Mouse (Mus musculus) large intestine, adult 2 months (tissue): ENCODE measurements around the gene Nap1l4. TPM values are rescaled to one million over a fixed set of nuclear protein-coding genes. Genes with fewer than 3 reads are reported as not detected.

Source experiments
- DNase-seq: peaks from one replicate; pipeline ENCODE4 v3.0.0-alpha.2; 2012; ENCODE audit warnings: low read depth, low spot score
- WGBS: fragments of 180-500 bp; shearing (Covaris S2); methylation state at CpG from one replicate; pipeline ENCODE4 v1.1.7; 2018; 5-methylcytosine and 5-hydroxymethylcytosine counted together
- polyA plus RNA-seq: library from polyadenylated mRNA; depleted of rRNA; stranded (reverse); fragments of >200 nt; gene quantifications from 2 replicates; pipeline ENCODE4 v1.2.3, GENCODE M21; 2012

Nap1l4 gene
- polyA plus RNA-seq, 1 experiment, result 57.4 TPM

- 87% methylated on average over 2 of the region's 2 CpGs for WGBS
- no peak for DNase-seq
Observed at GRCm38 (mm10) chr7:143533284-143533683, 15.6 kb downstream of the Nap1l4 start.

GRCm38 (mm10) chr7:143532410-143532809 is 16.5 kb downstream of the Nap1l4 start:
- 69% methylated on average over 1 of the region's 1 CpGs for WGBS

GRCm38 (mm10) chr7:143519333-143519732 is 29.6 kb downstream of the Nap1l4 start:
- 51% methylated on average over 4 of the region's 4 CpGs for WGBS
- no peak for DNase-seq

More at GRCm38 (mm10) chr7:143532410-143532809, 16.5 kb downstream of the Nap1l4 start:
- no peak for DNase-seq

- 91% methylated on average over 4 of the region's 4 CpGs for WGBS
- no peak for DNase-seq
Observed at GRCm38 (mm10) chr7:143514416-143514768, 34.5 kb downstream of the Nap1l4 start.

- 73% methylated on average over 10 of the region's 10 CpGs for WGBS
- no peak for DNase-seq
Observed at GRCm38 (mm10) chr7:143513763-143514415, 35.0 kb downstream of the Nap1l4 start.

- DNase-seq, result no peak
Observed at GRCm38 (mm10) chr7:143511335-143511712, 37.6 kb downstream of the Nap1l4 start.

GRCm38 (mm10) chr7:143510593-143511334 is 38.1 kb downstream of the Nap1l4 start:
- no peak for DNase-seq
- 57% methylated on average over 3 of the region's 3 CpGs for WGBS

- DNase-seq, result no peak
- 82% methylated on average over 1 of the region's 1 CpGs for WGBS
Observed at GRCm38 (mm10) chr7:143509566-143509965, 39.3 kb downstream of the Nap1l4 start.

- 37% methylated on average over 7 of the region's 7 CpGs for WGBS
- DNase-seq, result no peak
Observed at GRCm38 (mm10) chr7:143506675-143507074, 42.2 kb downstream of the Nap1l4 start.

GRCm38 (mm10) chr7:143506271-143506670 is 42.6 kb downstream of the Nap1l4 start:
- no peak for DNase-seq
- 69% methylated on average over 7 of the region's 7 CpGs for WGBS

- WGBS, result 27% methylated on average over 11 of the region's 11 CpGs
- DNase-seq, result no peak
Observed at GRCm38 (mm10) chr7:143505823-143506222, 43.1 kb downstream of the Nap1l4 start.

GRCm38 (mm10) chr7:143505411-143505810 is 43.5 kb downstream of the Nap1l4 start:
- DNase-seq, result no peak
- 80% methylated on average over 2 of the region's 2 CpGs for WGBS

GRCm38 (mm10) chr7:143503926-143504325 is 45.0 kb downstream of the Nap1l4 start:
- 81% methylated on average over 6 of the region's 6 CpGs for WGBS
- no peak for DNase-seq

- WGBS, result 1% methylated on average over 51 of the region's 51 CpGs
- no peak for DNase-seq
Observed at GRCm38 (mm10) chr7:143502418-143503200, 46.3 kb downstream of the Nap1l4 start, which contains the start of gene Phlda2. Phlda2 (minus strand) TSS chr7:143503150.

GRCm38 (mm10) chr7:143501643-143502417 is 47.1 kb downstream of the Nap1l4 start:
- no peak for DNase-seq
- 2% methylated on average over 55 of the region's 55 CpGs for WGBS

GRCm38 (mm10) chr7:143500912-143501311 is 48.0 kb downstream of the Nap1l4 start:
- WGBS, result 36% methylated on average over 2 of the region's 2 CpGs
- DNase-seq, result no peak

- 72% methylated on average over 4 of the region's 4 CpGs for WGBS
- no peak for DNase-seq
Observed at GRCm38 (mm10) chr7:143498584-143498983, 50.3 kb downstream of the Nap1l4 start.

- DNase-seq, result no peak
- whole genome bisulfite sequencing, result 57% methylated on average over 8 of the region's 8 CpGs
Observed at GRCm38 (mm10) chr7:143495104-143495961, 53.6 kb downstream of the Nap1l4 start.

GRCm38 (mm10) chr7:143493616-143494126 is 55.2 kb downstream of the Nap1l4 start:
- WGBS, result 82% methylated on average over 6 of the region's 6 CpGs
- DNase-seq, result no peak
